Mouse (Mus musculus): Measurements from ENCODE around the gene Ddx39b.

DNA sequence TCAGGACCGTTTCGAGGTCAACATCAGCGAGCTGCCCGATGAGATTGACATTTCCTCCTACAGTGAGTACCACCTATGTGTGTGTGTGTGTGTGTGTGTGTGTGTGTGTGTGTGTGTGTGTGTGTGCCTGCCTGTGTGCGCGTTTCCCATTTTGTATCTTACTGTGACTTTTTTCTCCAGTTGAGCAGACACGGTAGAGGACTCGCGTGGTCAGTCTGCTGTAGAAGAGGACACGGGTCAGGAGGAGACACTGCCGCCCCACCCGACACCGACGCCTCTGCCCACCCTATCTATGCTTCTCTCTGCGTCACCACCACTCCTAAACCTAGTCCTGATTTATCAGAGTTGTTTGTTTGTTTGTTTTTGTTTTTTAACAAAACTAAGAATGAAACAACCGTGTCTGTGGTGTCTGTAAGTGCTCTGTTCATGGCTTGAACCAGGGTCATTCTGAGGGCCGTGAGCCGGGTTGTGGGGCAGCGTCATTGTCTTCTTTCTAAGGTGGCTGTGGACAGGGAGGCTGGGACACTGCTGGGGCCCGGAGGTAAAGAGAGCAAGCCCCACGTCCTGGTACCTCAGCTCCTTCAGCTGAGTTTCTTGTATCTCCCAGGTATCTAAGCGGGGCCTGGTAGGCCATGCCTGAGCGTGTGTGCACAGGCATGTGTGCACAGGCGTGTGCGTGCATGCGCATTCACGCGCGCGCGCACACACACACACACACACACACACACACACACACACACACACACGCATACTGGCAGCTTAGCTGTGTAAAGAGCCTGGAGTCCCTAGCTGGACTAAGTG lies 11.9 kb downstream of the Ddx39b start:
- TF ChIP-seq CTCF (IDR thresholded peaks at IDR 0.05; ENCODE audit: insufficient read depth, low read length) (no peak), POLR2A (IDR thresholded peaks at IDR 0.05; ENCODE audit: borderline replicate concordance, extremely low read depth, low read depth, low read length) (no peak)
